Mouse (Mus musculus) liver, postnatal 0 days (tissue): ENCODE data around the gene Ppfia4. TPM values are rescaled to one million over a fixed set of nuclear protein-coding genes. Genes with fewer than 3 reads are reported as not detected.

ENCODE experiments used
- ATAC-seq: fragments of 200-750 bp; cut with Nextera tagmentation; 2 replicates; pipeline ENCODE4 v1.8.0; 2017; ENCODE audit warnings: mild to moderate bottlenecking, moderate library complexity
- DNase-seq: peaks from one replicate; pipeline ENCODE4 v3.0.0-alpha.2; 2016
- H3K27ac ChIP-seq: fragments of 300-500 bp; sonication (generic); 2 replicates; pipeline ENCODE4 v1.5.1; 2014; ENCODE audit warnings: antibody characterized with exemption, moderate library complexity, mild to moderate bottlenecking, low read depth
- H3K27me3 ChIP-seq: fragments of 300-500 bp; sonication (generic); 2 replicates; pipeline ENCODE4 v1.6.1; 2014; ENCODE audit warnings: low read length, control low read depth, mixed read lengths; ENCODE audit not compliant: insufficient read depth
- H3K36me3 ChIP-seq: fragments of 300-500 bp; sonication (generic); replicated peaks from 2 replicates; pipeline ENCODE4 v1.6.1; 2014; ENCODE audit warnings: mild to moderate bottlenecking, control low read depth, low read length, moderate library complexity, mixed read lengths; ENCODE audit not compliant: insufficient read depth
- H3K4me1 ChIP-seq: fragments of 300-500 bp; sonication (generic); 2 replicates; pipeline ENCODE4 v1.6.1; 2014; ENCODE audit warnings: antibody characterized with exemption, mild to moderate bottlenecking, control low read depth; ENCODE audit not compliant: insufficient read depth
- H3K4me2 ChIP-seq: fragments of 300-500 bp; sonication (generic); 2 replicates; pipeline ENCODE4 v1.6.1; 2014; ENCODE audit warnings: low read depth, mild to moderate bottlenecking, low read length, moderate library complexity, mixed read lengths
- H3K4me3 ChIP-seq: fragments of 300-500 bp; sonication (generic); 2 replicates; pipeline ENCODE4 v1.5.1; 2014; ENCODE audit warnings: low read depth, low read length
- H3K9ac ChIP-seq: fragments of 300-500 bp; sonication (generic); replicated peaks from 2 replicates; pipeline ENCODE4 v1.6.1; 2014; ENCODE audit warnings: mild to moderate bottlenecking, moderate library complexity
- H3K9me3 ChIP-seq: fragments of 300-500 bp; sonication (generic); 2 replicates; pipeline ENCODE4 v1.6.1; 2016; ENCODE audit warnings: mild to moderate bottlenecking, control low read depth, low read length, mixed read lengths
- CTCF ChIP-seq: sonication (generic); IDR thresholded peaks from 2 replicates; pipeline ENCODE4 v1.5.1; 2016; ENCODE audit warnings: antibody characterized with exemption, low read depth
- EP300 ChIP-seq: IDR thresholded peaks from 2 replicates; pipeline ENCODE4 v1.6.1; 2016; ENCODE audit warnings: antibody characterized with exemption, low read depth, mild to moderate bottlenecking
- WGBS: fragments of 180-500 bp; shearing (Covaris S2); extraction: QIAGEN DNeasy Blood & Tissue Kit; methylation state at CpG from one replicate; pipeline ENCODE4 v1.1.7; 2014; ENCODE audit not compliant: insufficient replicate concordance; 5-methylcytosine and 5-hydroxymethylcytosine counted together
- polyA plus RNA-seq: library from polyadenylated mRNA; unstranded; fragments of >200 nt; fragmentation: Nextera tagmentation; extraction: Ambion mirVana; gene quantifications from 2 replicates; pipeline ENCODE4 v1.2.1, GENCODE M21; 2015

The Ppfia4 gene
- 1.3 and 1.6 TPM in 2 replicates for polyA plus RNA-seq

DNA sequence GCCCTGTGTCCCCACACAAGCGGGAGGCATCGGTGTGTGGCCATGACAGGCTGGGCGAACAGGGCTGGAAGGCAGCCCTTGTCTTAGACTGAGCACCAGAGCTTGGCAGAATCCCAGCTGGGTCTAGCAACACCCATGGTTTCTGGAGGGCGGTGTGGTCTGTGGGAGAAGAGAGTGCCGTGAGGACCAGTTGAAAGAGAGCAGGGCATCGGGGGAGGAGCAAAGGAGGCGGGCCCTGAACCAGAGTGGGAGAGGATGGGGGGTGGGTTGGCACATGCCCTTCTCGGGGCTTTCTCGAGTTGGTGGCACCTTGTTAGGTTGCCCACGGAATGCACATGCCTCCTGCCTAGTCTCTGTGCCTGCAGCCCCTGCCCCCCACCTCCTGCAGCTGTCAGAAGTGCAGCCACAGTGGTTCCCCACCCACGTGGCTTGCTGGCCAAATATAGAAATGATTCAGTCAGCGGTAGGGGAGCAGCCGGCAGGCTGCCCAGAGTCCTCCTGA is at the start of gene Ppfia4:
TSS of gene Ppfia4 (minus strand) at position 159 of the 502 bp plus-strand sequence.
- no peak for TF ChIP-seq CTCF
- no peak for TF ChIP-seq EP300
- Histone ChIP-seq H3K27me3 (0 out of 2 replicates have a peak, but pooled peaks cover 6% of the 10 kb centered on the region), H3K27ac (no peak within 1 kb of the TSS), H3K9me3 (no peaks in the 10 kb centered on the region), H3K4me2 (no peak within 1 kb of the TSS), H3K36me3 (no peaks in the 10 kb centered on the region), H3K9ac (no peak within 1 kb of the TSS), H3K4me1 (peaks cover 6% of the 10 kb centered on the region; the same call in 1 of the 2 replicates), H3K4me3 (no peak within 1 kb of the TSS)
- 24% methylated on average over 13 of the region's 13 CpGs for WGBS
- DNase-seq: no peak
- ATAC-seq: no peak

DNA sequence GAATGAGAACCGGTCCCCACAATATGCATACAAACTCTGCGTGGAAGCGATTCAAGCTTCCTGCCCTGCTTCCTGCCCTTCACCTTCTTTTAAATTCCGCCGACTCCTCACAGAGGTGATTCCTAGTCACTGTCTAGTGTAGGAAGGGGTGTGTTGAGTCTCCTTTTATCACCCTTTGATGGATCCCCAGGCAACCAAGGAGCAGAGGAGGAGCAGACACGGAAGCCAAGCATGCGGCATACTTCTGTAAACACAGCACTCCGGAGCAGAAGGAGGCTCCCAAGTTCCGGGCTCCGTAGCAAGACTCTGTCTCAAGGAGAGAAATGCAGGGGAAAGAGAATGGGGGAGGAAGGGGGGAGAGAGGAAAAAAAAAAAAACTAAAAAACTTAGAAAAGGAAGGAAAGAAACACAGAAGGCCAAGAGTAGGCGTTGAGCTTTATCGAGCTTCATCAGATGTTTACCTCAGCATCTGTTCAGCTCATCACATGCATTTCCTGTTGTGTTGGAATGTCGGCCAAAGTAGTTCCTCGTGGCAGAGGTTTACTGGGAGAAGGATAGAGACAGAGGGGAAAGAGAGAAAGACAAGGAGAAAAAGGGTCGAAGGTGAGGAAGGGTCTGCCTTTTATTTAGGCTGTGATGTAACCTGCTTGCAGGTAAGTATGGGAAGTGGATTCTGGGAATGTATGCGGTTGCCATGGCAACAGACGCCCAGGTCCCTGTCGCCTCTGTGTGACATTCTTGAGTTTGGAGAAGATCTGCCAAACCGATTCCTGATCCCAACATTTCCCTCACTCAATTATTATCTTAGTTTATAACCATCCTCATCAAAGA is 49.3 kb upstream of the Ppfia4 start:
- ATAC-seq (no peak), DNase-seq (no peak)
- 4% methylated on average over 19 of the region's 19 CpGs for WGBS
- H3K27ac ChIP-seq: no peak overlapping the region
- H3K9ac ChIP-seq: no peak overlapping the region; the same call in 1 of the 2 replicates
- peak overlapping the region; percentile 60 for H3K4me2 ChIP-seq
- no peak for TF ChIP-seq CTCF
- TF ChIP-seq EP300: no peak
- H3K36me3 ChIP-seq: no peaks in the 10 kb centered on the region
- peaks cover 6% of the 10 kb centered on the region for H3K4me1 ChIP-seq
- peaks cover 10% of the 10 kb centered on the region; the same call in 1 of the 2 replicates for H3K27me3 ChIP-seq
- peak overlapping the region; percentile 22 for H3K4me3 ChIP-seq
- H3K9me3 ChIP-seq: no peaks in the 10 kb centered on the region

DNA sequence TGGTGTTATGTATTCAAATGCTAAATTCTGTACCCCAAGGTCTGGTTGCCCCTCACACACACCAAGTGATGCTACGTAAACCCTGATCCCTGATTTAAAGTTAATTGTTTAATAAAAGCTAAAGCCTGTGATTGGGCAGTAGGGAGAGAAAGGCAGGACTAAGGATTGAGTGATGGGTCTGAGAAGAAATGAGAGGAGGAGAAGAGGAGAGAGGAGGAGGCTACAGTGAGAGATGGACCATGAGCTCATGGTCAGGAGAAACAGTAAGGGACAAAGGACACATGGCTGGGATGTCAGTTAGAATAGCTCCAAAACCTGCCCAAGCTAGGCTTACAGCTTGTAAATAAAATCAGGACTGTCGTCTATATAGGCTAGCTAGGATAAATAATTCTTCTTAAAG is 48.3 kb upstream of the Ppfia4 start:
- Histone ChIP-seq H3K36me3 (no peaks in the 10 kb centered on the region), H3K9me3 (no peaks in the 10 kb centered on the region), H3K4me1 (peaks cover 6% of the 10 kb centered on the region), H3K9ac (no peak overlapping the region), H3K4me2 (no peak overlapping the region), H3K4me3 (no peak overlapping the region), H3K27ac (no peak overlapping the region), H3K27me3 (peaks cover 10% of the 10 kb centered on the region; the same call in 1 of the 2 replicates)
- ATAC-seq: no peak
- TF ChIP-seq CTCF (no peak), EP300 (no peak)
- DNase-seq: no peak
- WGBS: 77% methylated on average over 2 of the region's 2 CpGs

DNA sequence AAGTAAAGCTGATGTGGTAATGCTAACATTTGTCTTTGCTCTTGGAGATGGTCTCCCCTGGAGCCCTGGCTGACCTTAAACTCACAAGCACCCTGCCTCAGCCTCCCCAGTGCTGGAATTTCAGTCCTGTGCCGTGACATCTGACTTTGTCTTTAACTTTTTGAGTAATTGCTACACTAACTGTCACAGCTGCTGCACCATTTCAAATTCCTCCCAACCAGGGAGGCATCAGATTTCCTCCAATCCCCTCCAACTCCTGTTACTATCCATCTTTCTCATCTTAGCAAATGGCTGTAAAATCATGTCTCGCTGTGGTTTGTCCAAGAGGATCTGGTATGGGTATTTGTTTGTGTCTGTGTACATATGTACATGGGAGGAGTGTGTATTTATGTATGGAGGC is 41.4 kb upstream of the Ppfia4 start:
- H3K9ac ChIP-seq: no peak overlapping the region
- 62% methylated on average over 2 of the region's 2 CpGs for WGBS
- no peaks in the 10 kb centered on the region for H3K36me3 ChIP-seq
- H3K4me1 ChIP-seq: no peaks in the 10 kb centered on the region
- no peak overlapping the region for H3K4me3 ChIP-seq
- DNase-seq: no peak
- no peaks in the 10 kb centered on the region for H3K27me3 ChIP-seq
- no peak overlapping the region for H3K4me2 ChIP-seq
- peaks cover 11% of the 10 kb centered on the region for H3K9me3 ChIP-seq
- no peak for ATAC-seq
- no peak overlapping the region for H3K27ac ChIP-seq
- no peak for TF ChIP-seq CTCF
- TF ChIP-seq EP300: no peak

DNA sequence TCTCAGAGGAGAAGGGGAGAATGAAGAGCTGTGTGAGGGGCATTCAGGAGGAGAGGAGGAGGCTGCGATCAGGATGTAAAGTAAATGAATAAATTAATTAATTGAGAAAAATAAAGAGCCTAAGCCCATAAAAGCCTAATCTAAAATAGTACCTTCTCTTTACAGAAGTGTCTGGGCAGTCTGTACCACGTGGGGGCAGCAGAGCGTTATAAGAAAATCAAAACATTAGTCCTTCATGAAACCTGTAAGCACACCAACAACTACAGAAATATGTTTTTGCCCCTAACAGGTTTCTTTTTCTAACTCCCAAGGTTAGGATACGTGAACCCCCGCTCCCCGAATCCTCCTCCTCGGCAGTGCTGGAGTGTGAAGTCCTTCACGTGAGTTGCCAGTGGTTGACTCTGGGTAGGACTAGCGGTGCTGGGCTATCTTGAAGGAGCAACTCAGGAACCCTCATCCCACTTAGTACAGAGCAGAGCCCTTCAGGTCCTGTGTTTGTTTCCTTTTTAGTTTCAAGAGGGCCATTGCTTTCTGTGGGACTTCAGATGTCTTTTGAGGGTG is 36.1 kb upstream of the Ppfia4 start:
- 49% methylated on average over 9 of the region's 9 CpGs for WGBS
- Histone ChIP-seq H3K4me2 (no peak overlapping the region), H3K27ac (no peak overlapping the region), H3K9me3 (peaks cover 11% of the 10 kb centered on the region), H3K36me3 (no peaks in the 10 kb centered on the region), H3K4me3 (no peak overlapping the region), H3K9ac (no peak overlapping the region), H3K4me1 (no peaks in the 10 kb centered on the region), H3K27me3 (no peaks in the 10 kb centered on the region)
- DNase-seq (peak; percentile 70), ATAC-seq (no peak)
- TF ChIP-seq EP300: no peak
- TF ChIP-seq CTCF: peak; percentile 75

DNA sequence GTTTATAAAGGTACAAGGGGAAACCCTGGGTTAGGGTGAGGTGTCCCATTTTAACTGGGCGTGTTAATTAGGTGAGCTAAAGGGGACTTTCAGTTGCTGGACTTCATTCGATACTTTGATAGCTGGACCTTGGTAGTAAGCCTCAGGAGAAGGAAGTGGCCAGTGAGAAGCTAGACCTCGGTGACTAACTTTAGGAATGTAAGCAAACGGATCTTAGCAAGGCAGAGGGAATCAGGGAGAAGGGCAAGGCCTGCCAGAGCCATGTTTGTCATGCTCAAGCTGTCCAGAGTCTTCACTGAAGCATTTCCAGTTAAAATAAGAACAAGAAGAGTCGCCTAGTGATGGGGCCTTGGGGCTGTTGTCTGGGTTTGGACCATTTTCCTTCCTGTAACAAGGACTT is 32.8 kb upstream of the Ppfia4 start:
- Histone ChIP-seq H3K9ac (no peak overlapping the region), H3K4me2 (no peak overlapping the region), H3K9me3 (peaks cover 9% of the 10 kb centered on the region), H3K27me3 (no peaks in the 10 kb centered on the region), H3K4me3 (no peak overlapping the region), H3K4me1 (peaks cover 3% of the 10 kb centered on the region), H3K27ac (no peak overlapping the region), H3K36me3 (peaks cover 2% of the 10 kb centered on the region; the same call in 1 of the 2 replicates)
- ATAC-seq: no peak
- 59% methylated on average over 5 of the region's 5 CpGs for WGBS
- TF ChIP-seq CTCF: no peak
- TF ChIP-seq EP300: no peak
- DNase-seq: no peak
